Mouse (Mus musculus) cerebral cortex, adult 2 months (tissue): ENCODE results near the gene Rgl1.

ENCODE experiments used
- WGBS: fragments of 180-500 bp; shearing (Covaris S2); methylation state at CpG from one replicate; pipeline ENCODE4 v1.1.7; 2018; 5-methylcytosine and 5-hydroxymethylcytosine counted together

The Rgl1 gene

GRCm38 (mm10) chr1:152714405-152714804 lies 51.7 kb downstream of the Rgl1 start:
- 70% methylated on average over 3 of the region's 3 CpGs for WGBS

- 61% methylated on average over 4 of the region's 4 CpGs for WGBS
Measured at GRCm38 (mm10) chr1:152713924-152714323, 52.2 kb downstream of the Rgl1 start.

GRCm38 (mm10) chr1:152711037-152711436 lies 55.1 kb downstream of the Rgl1 start:
- 64% methylated on average over 4 of the region's 4 CpGs for WGBS

GRCm38 (mm10) chr1:152707560-152707959 lies 58.6 kb downstream of the Rgl1 start:
- 90% methylated on average over 2 of the region's 2 CpGs for WGBS

GRCm38 (mm10) chr1:152703941-152704340 lies 62.2 kb downstream of the Rgl1 start:
- 68% methylated on average over 6 of the region's 6 CpGs for WGBS

- 62% methylated on average over 6 of the region's 6 CpGs for WGBS
Measured at GRCm38 (mm10) chr1:152702920-152703319, 63.2 kb downstream of the Rgl1 start.

- WGBS, result 73% methylated on average over 5 of the region's 5 CpGs
Measured at GRCm38 (mm10) chr1:152701066-152701465, 65.1 kb downstream of the Rgl1 start.

GRCm38 (mm10) chr1:152697341-152697740 lies 68.8 kb downstream of the Rgl1 start:
- 71% methylated on average over 3 of the region's 3 CpGs for WGBS

- 59% methylated on average over 9 of the region's 9 CpGs for WGBS
Measured at GRCm38 (mm10) chr1:152695491-152695890, 70.7 kb downstream of the Rgl1 start.

GRCm38 (mm10) chr1:152689968-152690367 lies 76.2 kb downstream of the Rgl1 start:
- WGBS, result 89% methylated on average over 4 of the region's 4 CpGs

- 55% methylated on average over 8 of the region's 8 CpGs for WGBS
Measured at GRCm38 (mm10) chr1:152687733-152688181, 78.4 kb downstream of the Rgl1 start.

- 64% methylated on average over 6 of the region's 6 CpGs for WGBS
Measured at GRCm38 (mm10) chr1:152687099-152687730, 78.9 kb downstream of the Rgl1 start.

GRCm38 (mm10) chr1:152685531-152685930 lies 80.6 kb downstream of the Rgl1 start:
- 59% methylated on average over 3 of the region's 3 CpGs for WGBS

- WGBS, result 72% methylated on average over 11 of the region's 11 CpGs
Measured at GRCm38 (mm10) chr1:152682368-152683194, 83.6 kb downstream of the Rgl1 start.

GRCm38 (mm10) chr1:152681676-152682367 lies 84.3 kb downstream of the Rgl1 start:
- WGBS, result 69% methylated on average over 6 of the region's 6 CpGs

- WGBS, result 68% methylated on average over 8 of the region's 8 CpGs
Measured at GRCm38 (mm10) chr1:152681116-152681515, 85.0 kb downstream of the Rgl1 start.

GRCm38 (mm10) chr1:152678451-152678850 lies 87.7 kb downstream of the Rgl1 start:
- 58% methylated on average over 5 of the region's 5 CpGs for WGBS

GRCm38 (mm10) chr1:152677482-152678211 lies 88.5 kb downstream of the Rgl1 start:
- 46% methylated on average over 12 of the region's 12 CpGs for WGBS

GRCm38 (mm10) chr1:152669446-152670180 lies 96.5 kb downstream of the Rgl1 start:
- 66% methylated on average over 8 of the region's 8 CpGs for WGBS

GRCm38 (mm10) chr1:152660436-152660835 lies 105.7 kb downstream of the Rgl1 start:
- 89% methylated on average over 7 of the region's 7 CpGs for WGBS

- WGBS, result 56% methylated on average over 4 of the region's 4 CpGs
Measured at GRCm38 (mm10) chr1:152659961-152660360, 106.2 kb downstream of the Rgl1 start.
